Mouse (Mus musculus) liver, embryonic 14.5 days (tissue): ENCODE measurements at regions not wholly inside any gene's neighbourhood (a gene's known extent, or its start where the extent isn't known, plus 50 kb on each side); places are given as distances from the start of the nearest gene placed in this dataset.

Source experiments
- ATAC-seq: fragments of 200-750 bp; cut with Nextera tagmentation; 2 replicates; pipeline ENCODE4 v1.8.0; 2017; ENCODE audit warnings: moderate number of reproducible peaks, mild to moderate bottlenecking, moderate library complexity; ENCODE audit not compliant: insufficient read depth
- DNase-seq, 3 experiments: peaks; one replicate each; pipeline ENCODE4 v3.0.0-alpha.2; 2012 to 2013; ENCODE audit warnings: low read depth in 3 of 3, low spot score in 3 of 3
- H3K27ac ChIP-seq: fragments of 300-500 bp; sonication (generic); 2 replicates; pipeline ENCODE4 v1.5.1; 2014; ENCODE audit warnings: moderate library complexity, mild to moderate bottlenecking, control low read depth, inconsistent platforms
- H3K27me3 ChIP-seq: fragments of 300-500 bp; sonication (generic); 2 replicates; pipeline ENCODE4 v1.6.1; 2014; ENCODE audit warnings: mild to moderate bottlenecking, low read length, moderate library complexity; ENCODE audit not compliant: control insufficient read depth, insufficient read depth
- H3K36me3 ChIP-seq: fragments of 300-500 bp; sonication (generic); replicated peaks from 2 replicates; pipeline ENCODE4 v1.6.1; 2014; ENCODE audit warnings: low read depth; ENCODE audit not compliant: control insufficient read depth, insufficient read depth
- H3K4me1 ChIP-seq, 2 experiments: fragments of 200-500 bp in 1 of 2; fragments of 300-500 bp in 1 of 2; sonication (generic) in 1 of 2; replicated peaks; 2 replicates each; pipeline ENCODE4 v1.6.1; 2012 to 2014; ENCODE audit warnings: antibody characterized with exemption in 1 of 2, inconsistent platforms in 1 of 2, low read length in 1 of 2; ENCODE audit not compliant: control insufficient read depth in 2 of 2, insufficient read depth in 2 of 2
- H3K4me2 ChIP-seq: fragments of 300-500 bp; sonication (generic); 2 replicates; pipeline ENCODE4 v1.6.1; 2014; ENCODE audit warnings: low read depth, mild to moderate bottlenecking, control low read depth, moderate library complexity
- H3K4me3 ChIP-seq, 2 experiments: fragments of 200-500 bp in 1 of 2; fragments of 300-500 bp in 1 of 2; sonication (generic) in 1 of 2; 2 replicates each; pipeline ENCODE4 v1.5.1; 2012 to 2014; ENCODE audit warnings: low read depth in 2 of 2, low read length in 2 of 2, mild to moderate bottlenecking in 2 of 2, control low read depth in 1 of 2, inconsistent platforms in 1 of 2, moderate library complexity in 1 of 2; ENCODE audit not compliant: insufficient read depth in 1 of 2
- H3K9ac ChIP-seq: fragments of 300-500 bp; sonication (generic); replicated peaks from 2 replicates; pipeline ENCODE4 v1.6.1; 2014; ENCODE audit warnings: mild to moderate bottlenecking, control low read depth, moderate library complexity
- H3K9me3 ChIP-seq: fragments of 300-500 bp; sonication (generic); 2 replicates; pipeline ENCODE4 v1.6.1; 2016; ENCODE audit warnings: low read length, mixed read lengths; ENCODE audit not compliant: control insufficient read depth
- CTCF ChIP-seq: IDR thresholded peaks from 2 replicates; pipeline ENCODE4 v1.5.1; 2016; ENCODE audit warnings: antibody characterized with exemption, low read depth, control low read depth
- EP300 ChIP-seq: IDR thresholded peaks from 2 replicates; pipeline ENCODE4 v1.6.1; 2016; ENCODE audit warnings: antibody characterized with exemption, low read depth
- WGBS: fragments of 180-500 bp; shearing (Covaris S2); extraction: QIAGEN DNeasy Blood & Tissue Kit; methylation state at CpG from one replicate; pipeline ENCODE4 v1.1.7; 2014; ENCODE audit not compliant: insufficient replicate concordance; 5-methylcytosine and 5-hydroxymethylcytosine counted together

- H3K9ac ChIP-seq = no peak overlapping the region
- 92% methylated on average over 1 of the region's 1 CpGs for WGBS
- H3K36me3 ChIP-seq = no peaks in the 10 kb centered on the region
- H3K27me3 ChIP-seq = no peaks in the 10 kb centered on the region
- ATAC-seq = no peak
- H3K4me2 ChIP-seq = no peak overlapping the region
- no peaks in the 10 kb centered on the region for H3K4me1 ChIP-seq
- no peak overlapping the region for H3K4me3 ChIP-seq
- H3K27ac ChIP-seq = no peak overlapping the region
- no peaks in the 10 kb centered on the region for H3K9me3 ChIP-seq
- TF ChIP-seq EP300 (no peak), CTCF (no peak)
- DNase-seq = no peak
Observed at GRCm38 (mm10) chr2:101462450-101462849, 162.1 kb upstream of the Rag2 start.

DNA sequence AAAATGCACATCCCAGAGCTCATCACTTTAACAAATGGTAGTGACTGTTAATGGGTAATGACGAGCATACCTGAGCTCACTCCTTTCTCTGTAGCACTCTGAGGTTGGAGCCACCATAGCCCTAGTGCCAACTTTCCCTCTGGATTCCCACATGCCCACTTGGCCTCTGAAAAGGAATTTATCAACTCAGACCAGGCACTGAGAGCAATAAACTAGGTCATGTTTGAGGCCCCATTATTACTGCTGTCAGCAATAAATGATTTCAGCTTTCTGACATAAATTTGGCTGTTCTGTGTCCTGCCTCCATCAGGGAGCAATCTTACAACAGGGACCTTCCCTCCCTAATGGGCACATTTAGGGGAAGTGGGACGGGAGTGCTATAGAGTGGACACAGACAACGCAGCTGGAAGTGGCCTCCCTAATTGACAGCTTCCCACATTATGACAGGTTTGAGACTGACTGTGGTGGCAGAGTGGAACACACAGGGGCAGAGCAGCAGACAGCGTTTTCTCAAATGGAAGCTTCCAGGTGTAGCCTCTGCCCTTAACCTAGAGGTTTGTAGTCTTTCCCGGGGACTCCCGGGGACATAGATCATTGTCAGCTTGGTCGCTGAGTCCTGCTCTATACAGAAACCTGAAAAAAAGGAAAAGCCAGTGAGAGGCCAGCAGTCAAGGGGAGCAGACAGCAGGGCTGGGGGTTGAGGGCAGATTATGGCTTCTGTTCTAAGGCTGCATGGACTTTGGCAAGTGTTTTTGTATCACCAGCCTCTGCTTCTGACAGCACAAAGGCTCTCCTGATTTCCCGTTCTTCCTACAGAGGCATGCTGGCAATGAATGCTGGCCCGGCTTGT, 160.0 kb upstream of the Rag2 start:
- Histone ChIP-seq H3K4me3 (no peak overlapping the region), H3K4me2 (no peak overlapping the region), H3K9ac (no peak overlapping the region), H3K9me3 (no peaks in the 10 kb centered on the region), H3K4me1 (no peaks in the 10 kb centered on the region), H3K36me3 (no peaks in the 10 kb centered on the region), H3K27ac (no peak overlapping the region), H3K27me3 (no peaks in the 10 kb centered on the region)
- no peak for ATAC-seq
- 47% methylated on average over 9 of the region's 9 CpGs for WGBS
- no peak for TF ChIP-seq EP300
- TF ChIP-seq CTCF = no peak
- no peak for DNase-seq

- Histone ChIP-seq H3K4me3 (no peak overlapping the region), H3K4me2 (no peak overlapping the region), H3K4me1 (no peaks in the 10 kb centered on the region), H3K9ac (no peak overlapping the region), H3K9me3 (no peaks in the 10 kb centered on the region), H3K36me3 (no peaks in the 10 kb centered on the region), H3K27me3 (no peaks in the 10 kb centered on the region), H3K27ac (no peak overlapping the region)
- no peak for ATAC-seq
- TF ChIP-seq CTCF (no peak), EP300 (no peak)
- 77% methylated on average over 6 of the region's 6 CpGs for WGBS
- no peak for DNase-seq
Observed at GRCm38 (mm10) chr2:101470569-101471100, 153.9 kb upstream of the Rag2 start.

- no peaks in the 10 kb centered on the region for H3K36me3 ChIP-seq
- no peak overlapping the region for H3K9ac ChIP-seq
- H3K4me3 ChIP-seq = no peak overlapping the region
- 24% methylated on average over 8 of the region's 8 CpGs for WGBS
- ATAC-seq (0 out of 2 replicates have a peak, but pooled peaks have one; percentile 37), DNase-seq (peak; percentile 60 to 64 (median 61))
- no peak for TF ChIP-seq EP300
- TF ChIP-seq CTCF = peak; percentile 94
- H3K9me3 ChIP-seq = no peaks in the 10 kb centered on the region
- H3K27ac ChIP-seq = no peak overlapping the region
- H3K4me1 ChIP-seq = no peaks in the 10 kb centered on the region
- H3K27me3 ChIP-seq = no peaks in the 10 kb centered on the region
- no peak overlapping the region for H3K4me2 ChIP-seq
Observed at GRCm38 (mm10) chr2:101472449-101473115, 151.9 kb upstream of the Rag2 start.

- H3K9me3 ChIP-seq = no peaks in the 10 kb centered on the region
- H3K27ac ChIP-seq = no peak overlapping the region
- no peaks in the 10 kb centered on the region for H3K4me1 ChIP-seq
- ATAC-seq = no peak
- H3K4me3 ChIP-seq = no peak overlapping the region
- no peak overlapping the region for H3K4me2 ChIP-seq
- H3K36me3 ChIP-seq = no peaks in the 10 kb centered on the region
- no peaks in the 10 kb centered on the region for H3K27me3 ChIP-seq
- WGBS = 72% methylated on average over 4 of the region's 4 CpGs
- no peak for TF ChIP-seq CTCF
- TF ChIP-seq EP300 = no peak
- H3K9ac ChIP-seq = no peak overlapping the region
- DNase-seq = no peak
Observed at GRCm38 (mm10) chr2:101473116-101473485, 151.4 kb upstream of the Rag2 start.
